Mouse (Mus musculus) effector memory CD4-positive, alpha-beta T cell, adult 5 months (primary cell): ENCODE results near the gene Gm21103. TPM values are rescaled to one million over a fixed set of nuclear protein-coding genes. Genes with fewer than 3 reads are reported as not detected.

Experiments used
- polyA plus RNA-seq: library from polyadenylated mRNA; unstranded; fragments of 100-300 nt; shearing (Covaris generic); gene quantifications from one replicate; pipeline ENCODE4 v1.2.1, GENCODE M21; 2017

The Gm21103 gene
- not detected for polyA plus RNA-seq

GRCm38 (mm10) chr14:6304743-6305142 is at the start of gene Gm21103:
TSS of gene Gm21103 (minus strand) at chr14:6304843.

GRCm38 (mm10) chr14:6343578-6343977 is 38.9 kb upstream of the Gm21103 start, which contains the start of gene Gm3618:
TSS of gene Gm3618 (minus strand) at chr14:6343678.

GRCm38 (mm10) chr14:6286931-6287715 is 17.5 kb downstream of the Gm21103 start, which contains the start of gene Gm3411:
TSS of gene Gm3411 (minus strand) at chr14:6287250.

Other genes starting within 250 kb of the Gm21103 start
- not detected for gene Gm6337, start 246.6 kb downstream of the Gm21103 start, polyA plus RNA-seq
- gene Gm8206, start 210.9 kb downstream of the Gm21103 start, polyA plus RNA-seq, result not detected
- gene Gm3468, start 196.2 kb downstream of the Gm21103 start, polyA plus RNA-seq, result 0.85 TPM
- gene Gm3476, start 179.0 kb downstream of the Gm21103 start, polyA plus RNA-seq, result not detected
- gene Gm21560, start 85.6 kb downstream of the Gm21103 start, polyA plus RNA-seq, result not detected
- gene Gm3411, start 17.6 kb downstream of the Gm21103 start, polyA plus RNA-seq, result 0.29 TPM
- not detected for gene Gm3618, start 38.8 kb upstream of the Gm21103 start, polyA plus RNA-seq
- not detected for gene Gm16440, start 85.5 kb upstream of the Gm21103 start, polyA plus RNA-seq
- gene Gm3591, start 107.6 kb upstream of the Gm21103 start, polyA plus RNA-seq, result not detected
- not detected for gene Gm3594, start 139.8 kb upstream of the Gm21103 start, polyA plus RNA-seq
- not detected for gene Gm8356, start 232.4 kb upstream of the Gm21103 start, polyA plus RNA-seq